Mouse (Mus musculus): Measurements from ENCODE around the gene Ttc21a. TPM values are rescaled to one million over a fixed set of nuclear protein-coding genes. Genes with fewer than 3 reads are reported as not detected.

The Ttc21a gene
- polyA plus RNA-seq, 1 experiment from 2014 or later: 0.23 TPM

DNA sequence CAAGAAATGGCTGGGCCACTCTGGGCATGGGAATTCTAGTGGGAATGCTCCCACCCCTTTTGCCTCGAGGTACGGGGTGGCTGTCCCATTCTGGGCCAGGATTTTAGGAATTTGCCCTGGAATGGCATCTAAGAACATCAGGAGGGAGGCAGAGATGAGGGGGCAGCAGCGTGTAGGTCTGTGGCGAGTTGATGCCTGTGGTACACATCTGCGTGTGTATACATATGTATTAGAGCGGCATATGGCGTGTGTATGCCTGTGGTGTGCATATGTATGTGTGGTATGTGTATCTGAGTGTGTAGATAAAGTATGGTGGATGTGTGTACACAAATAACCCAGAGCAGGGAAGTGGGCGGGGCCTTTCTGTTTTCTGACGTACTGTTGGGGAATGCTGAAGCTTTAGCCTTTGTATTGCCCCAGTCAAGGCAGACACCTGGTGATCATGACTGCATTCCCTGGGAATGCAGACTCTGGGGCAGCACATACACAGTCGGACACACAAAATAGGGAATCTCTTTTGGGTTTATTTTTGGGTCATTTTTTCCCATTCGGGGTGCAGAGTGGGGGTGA, 75.9 kb downstream of the Ttc21a start:
- Histone ChIP-seq H3K36me3 (peaks cover 62% of the 10 kb centered on the region), H3K4me3 (no peak overlapping the region), H3K9ac (no peak overlapping the region), H3K4me1 (replicated peaks) (peaks cover 62% of the 10 kb centered on the region), H3K27me3 (replicated peaks) (no peaks in the 10 kb centered on the region), H3K4me2 (no peak overlapping the region), H3K27ac (ENCODE audit: poor library complexity, severe bottlenecking) (0 out of 2 replicates have a peak overlapping the region, but pooled peaks have one; percentile 23), H3K9me3 (replicated peaks) (no peaks in the 10 kb centered on the region)
- no peak for ATAC-seq (ENCODE audit: insufficient number of reproducible peaks, low FRiP score)
- WGBS: 65% methylated on average over 11 of the region's 11 CpGs

- no peak overlapping the region for H3K27ac ChIP-seq (ENCODE audit: poor library complexity, severe bottlenecking)
These were observed 77.4 kb downstream of the Ttc21a start for GRCm38 (mm10) chr9:120014828-120015227.

GRCm38 (mm10) chr9:120016956-120017355, 79.5 kb downstream of the Ttc21a start:
- no peaks in the 10 kb centered on the region for H3K27me3 ChIP-seq (replicated peaks)
- H3K4me2 ChIP-seq: no peak overlapping the region
- 71% methylated on average over 10 of the region's 10 CpGs for WGBS
- H3K4me1 ChIP-seq (replicated peaks): peaks cover 66% of the 10 kb centered on the region
- H3K9ac ChIP-seq: no peak overlapping the region
- no peaks in the 10 kb centered on the region for H3K9me3 ChIP-seq (replicated peaks)
- peaks cover 77% of the 10 kb centered on the region for H3K36me3 ChIP-seq
- ATAC-seq (ENCODE audit: insufficient number of reproducible peaks, low FRiP score): no peak
- H3K4me3 ChIP-seq: no peak overlapping the region
- no peak overlapping the region for H3K27ac ChIP-seq (ENCODE audit: poor library complexity, severe bottlenecking)

More at GRCm38 (mm10) chr9:120014828-120015227, 77.4 kb downstream of the Ttc21a start:
- Histone ChIP-seq H3K9ac (no peak overlapping the region), H3K27me3 (replicated peaks) (no peaks in the 10 kb centered on the region), H3K4me3 (no peak overlapping the region), H3K4me1 (replicated peaks) (peaks cover 66% of the 10 kb centered on the region), H3K36me3 (peaks cover 76% of the 10 kb centered on the region), H3K9me3 (replicated peaks) (no peaks in the 10 kb centered on the region), H3K4me2 (no peak overlapping the region)
- ATAC-seq (ENCODE audit: insufficient number of reproducible peaks, low FRiP score): no peak
- WGBS: 60% methylated on average over 6 of the region's 6 CpGs

Other genes with a start within 250 kb of the Ttc21a start
- 0.86 and 1.1 TPM in 2 replicates for gene Scn10a, start 218.3 kb upstream of the Ttc21a start, polyA plus RNA-seq (2016; fragmentation: Nextera tagmentation; extraction: Ambion mirVana)
- not detected in 2 replicates for gene Scn11a, start 112.2 kb upstream of the Ttc21a start, polyA plus RNA-seq (2016; fragmentation: Nextera tagmentation; extraction: Ambion mirVana)
- 46.0 and 46.5 TPM in 2 replicates for gene Wdr48, start 42.7 kb upstream of the Ttc21a start, polyA plus RNA-seq (2016; fragmentation: Nextera tagmentation; extraction: Ambion mirVana)
- 21.7 and 21.8 TPM in 2 replicates for gene Gorasp1, start within 50 bp of the Ttc21a start, polyA plus RNA-seq (2016; fragmentation: Nextera tagmentation; extraction: Ambion mirVana)
- 8.2 TPM in 2 replicates for gene Csrnp1, start 47.1 kb downstream of the Ttc21a start, polyA plus RNA-seq (2016; fragmentation: Nextera tagmentation; extraction: Ambion mirVana)
- gene Xirp1, start 86.0 kb downstream of the Ttc21a start, polyA plus RNA-seq (2016; fragmentation: Nextera tagmentation; extraction: Ambion mirVana): 82.9 and 92.6 TPM in 2 replicates
- 4.4 and 4.9 TPM in 2 replicates for gene Cx3cr1, start 132.3 kb downstream of the Ttc21a start, polyA plus RNA-seq (2016; fragmentation: Nextera tagmentation; extraction: Ambion mirVana)
- not detected in 2 replicates for gene Ccr8, start 154.5 kb downstream of the Ttc21a start, polyA plus RNA-seq (2016; fragmentation: Nextera tagmentation; extraction: Ambion mirVana)
- 24.9 and 26.2 TPM in 2 replicates for gene Slc25a38, start 172.8 kb downstream of the Ttc21a start, polyA plus RNA-seq (2016; fragmentation: Nextera tagmentation; extraction: Ambion mirVana)
- gene Rpsa, start 190.1 kb downstream of the Ttc21a start, polyA plus RNA-seq (2016; fragmentation: Nextera tagmentation; extraction: Ambion mirVana): 764 and 771 TPM in 2 replicates
- 0.12 TPM in 1 of 2 replicates, not detected in the other for gene Mobp, start 212.1 kb downstream of the Ttc21a start, polyA plus RNA-seq (2016; fragmentation: Nextera tagmentation; extraction: Ambion mirVana)